ENCODE assay signal across 16 mouse cellular contexts in the genomic region with DNA sequence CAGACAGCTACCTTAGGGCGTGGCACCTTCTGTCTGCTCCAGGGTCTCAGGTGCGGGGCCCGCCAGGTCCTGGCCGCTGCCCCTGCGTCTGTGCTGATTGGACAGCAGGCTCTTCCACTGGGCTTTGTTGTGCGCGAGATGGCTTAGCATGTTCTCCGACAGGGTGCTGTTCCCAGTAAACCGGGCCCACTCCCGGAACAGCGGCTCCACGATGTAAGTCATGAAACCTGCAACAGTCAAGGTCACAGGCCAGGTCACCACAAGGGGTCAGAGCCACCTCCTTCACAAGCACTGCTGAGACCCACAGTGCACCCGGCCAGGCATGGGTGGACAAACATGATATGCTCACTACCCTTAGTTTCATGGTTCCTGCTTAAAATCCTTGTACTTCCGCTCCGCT. TPM values are rescaled to one million over a fixed set of nuclear protein-coding genes. Genes with fewer than 3 reads are reported as not detected.
A peak's percentile ranks its signal among the peaks of the same experiment; 100 is the strongest.
DNase-seq lines count a peak whose midpoint lies in the region; ATAC-seq and TF ChIP-seq lines count a peak whose summit lies in the region.
"Had no signal": no experiment of that assay in that cellular context is flagged by ENCODE, and none has a peak within 500 bp of the region (broad histone marks: within the 10 kb centered on the region; RNA-seq: fewer than 3 reads in every experiment).

No protein-coding gene starts in this region.

- ATAC-seq in hindbrain, embryonic 15.5 days (ENCODE audit: low FRiP score, low read depth): no peak
- ATAC-seq in hindbrain, embryonic 13.5 days (ENCODE audit: low FRiP score): no peak
- ATAC-seq in neural tube, embryonic 12.5 days (ENCODE audit: low FRiP score, low read depth): no peak
- ATAC-seq: CD4-positive, CD25-positive, alpha-beta regulatory T cell, adult 4 months had no signal

- H3K4me1 ChIP-seq in hindbrain, embryonic 15.5 days (replicated peaks): no peaks in the 10 kb centered on the region
- no peaks in the 10 kb centered on the region for H3K4me1 ChIP-seq in hindbrain, embryonic 13.5 days (replicated peaks)
- H3K4me1 ChIP-seq in ES-E14 (ENCODE audit: control insufficient read depth in 2 of 2, insufficient read depth in 2 of 2, low read length in 2 of 2, poor library complexity in 1 of 2): peaks cover 0 to 6% of the 10 kb centered on the region in 2 experiments; a peak in 1 of 4 replicates
- no peaks in the 10 kb centered on the region for H3K4me1 ChIP-seq in neural tube, embryonic 12.5 days
- H3K4me1 ChIP-seq: embryonic facial prominence, embryonic 15.5 days; liver, embryonic 15.5 days had no signal

- WGBS in hindbrain, embryonic 15.5 days: 77% methylated on average over 15 of the region's 15 CpGs
- WGBS in hindbrain, embryonic 13.5 days: 79% methylated on average over 15 of the region's 15 CpGs
- 72% methylated on average over 15 of the region's 15 CpGs for WGBS in neural tube, embryonic 12.5 days

- H3K4me2 ChIP-seq in hindbrain, embryonic 15.5 days: 0 out of 2 replicates have a peak overlapping the region, but pooled peaks have one; percentile 5
- H3K4me2 ChIP-seq in hindbrain, embryonic 13.5 days: no peak overlapping the region
- H3K4me2 ChIP-seq in neural tube, embryonic 12.5 days (replicated peaks): peak overlapping the region; percentile 36
- H3K4me2 ChIP-seq: embryonic facial prominence, embryonic 15.5 days; liver, embryonic 15.5 days had no signal

- no peaks in the 10 kb centered on the region for H3K27me3 ChIP-seq in hindbrain, embryonic 15.5 days
- H3K27me3 ChIP-seq in hindbrain, embryonic 13.5 days: no peaks in the 10 kb centered on the region
- no peaks in the 10 kb centered on the region for H3K27me3 ChIP-seq in neural tube, embryonic 12.5 days (replicated peaks)
- H3K27me3 ChIP-seq: embryonic facial prominence, embryonic 15.5 days; liver, embryonic 15.5 days had no signal

- DNase-seq in 3134 (ENCODE audit: extremely low read depth, insufficient read length, low spot score) (peak; percentile 5), ES-E14 (ENCODE audit: low read depth, low spot score) (no peak)
- no peak for DNase-seq in adrenal gland, postnatal 36 days
- DNase-seq in thymus, postnatal 10 days (ENCODE audit: low spot score in 2 of 2): no peak
- DNase-seq: adrenal gland, postnatal 25 days; heart, adult 18-20 months; heart, postnatal 14 days; kidney, adult 9 months; spleen, adult 18-20 months; thymus, postnatal 14 days had no signal

- H3K36me3 ChIP-seq in hindbrain, embryonic 15.5 days: no peaks in the 10 kb centered on the region
- no peaks in the 10 kb centered on the region for H3K36me3 ChIP-seq in hindbrain, embryonic 13.5 days
- H3K36me3 ChIP-seq in ES-E14 (ENCODE audit: control insufficient read depth, insufficient read depth, low read length, poor library complexity, severe bottlenecking): no peaks in the 10 kb centered on the region
- H3K36me3 ChIP-seq in neural tube, embryonic 12.5 days: no peaks in the 10 kb centered on the region
- H3K36me3 ChIP-seq: embryonic facial prominence, embryonic 15.5 days; liver, embryonic 15.5 days had no signal

- no peak overlapping the region for H3K9ac ChIP-seq in hindbrain, embryonic 15.5 days
- no peak overlapping the region for H3K9ac ChIP-seq in hindbrain, embryonic 13.5 days
- no peak overlapping the region for H3K9ac ChIP-seq in ES-E14 (ENCODE audit: insufficient read depth, low read depth, low read length, poor library complexity, severe bottlenecking)
- H3K9ac ChIP-seq in neural tube, embryonic 12.5 days: no peak overlapping the region
- H3K9ac ChIP-seq: embryonic facial prominence, embryonic 15.5 days; liver, embryonic 15.5 days had no signal

- H3K9me3 ChIP-seq in hindbrain, embryonic 15.5 days: no peaks in the 10 kb centered on the region
- H3K9me3 ChIP-seq in hindbrain, embryonic 13.5 days: no peaks in the 10 kb centered on the region
- H3K9me3 ChIP-seq in ES-E14 (ENCODE audit: control insufficient read depth, insufficient read depth, low read depth, low read length): no peaks in the 10 kb centered on the region
- no peaks in the 10 kb centered on the region for H3K9me3 ChIP-seq in neural tube, embryonic 12.5 days
- H3K9me3 ChIP-seq: embryonic facial prominence, embryonic 15.5 days; liver, embryonic 15.5 days had no signal

- in situ Hi-C loops in ES-E14 (cut with MboI; ENCODE audit: low sequenced_read_pairs in 2 of 2, unreplicated experiment in 2 of 2): no loop called here

- no peak overlapping the region for H3K4me3 ChIP-seq in hindbrain, embryonic 15.5 days
- H3K4me3 ChIP-seq in hindbrain, embryonic 13.5 days: no peak overlapping the region
- H3K4me3 ChIP-seq in ES-E14 (ENCODE audit: insufficient read depth in 1 of 2, low read depth in 1 of 2, low read length in 2 of 2, poor library complexity in 1 of 2, severe bottlenecking in 1 of 2): peak overlapping the region; percentile 63 to 78
- H3K4me3 ChIP-seq in neural tube, embryonic 12.5 days: no peak overlapping the region
- H3K4me3 ChIP-seq: embryonic facial prominence, embryonic 15.5 days; liver, embryonic 15.5 days had no signal

- no peak overlapping the region for H3K27ac ChIP-seq in hindbrain, embryonic 15.5 days (replicated peaks)
- no peak overlapping the region for H3K27ac ChIP-seq in hindbrain, embryonic 13.5 days
- H3K27ac ChIP-seq in ES-E14 (ENCODE audit: insufficient read depth, low read depth, low read length, poor library complexity, severe bottlenecking): no peak overlapping the region
- H3K27ac ChIP-seq in neural tube, embryonic 12.5 days: no peak overlapping the region
- H3K27ac ChIP-seq: embryonic facial prominence, embryonic 15.5 days; liver, embryonic 15.5 days had no signal

TF ChIP-seq in ES-E14, 5 proteins besides CTCF, POLR2A, EP300 and RAD21:
- no peak for TF ChIP-seq CHD2 (IDR thresholded peaks at IDR 0.05; ENCODE audit: low read depth, low read length)
- TF ChIP-seq MAFK (IDR thresholded peaks at IDR 0.05; ENCODE audit: insufficient read depth, low read depth, low read length): no peak
- TF ChIP-seq ZNF384 (IDR thresholded peaks at IDR 0.05; ENCODE audit: low read depth, low read length): no peak

RNA-seq across cellular contexts. Expression of gene Mtfr2, which starts 52.8 kb away (rescaled TPM):
- 0.52 and 0.83 TPM in 2 replicates for polyA plus RNA-seq in hindbrain, embryonic 15.5 days (2015; fragmentation: Nextera tagmentation; extraction: Ambion mirVana)
- polyA plus RNA-seq in hindbrain, embryonic 13.5 days (2015; fragmentation: Nextera tagmentation; extraction: Ambion mirVana): 0.36 and 1.4 TPM in 2 replicates
- 18.3 and 19.6 TPM in 2 replicates for total RNA-seq in ES-E14 (2012; rRNA removed)
- polyA plus RNA-seq in neural tube, embryonic 12.5 days (2016; fragmentation: Nextera tagmentation; extraction: Ambion mirVana): 1.1 and 1.2 TPM in 2 replicates
- 1 to 10 TPM in 1 of 2 experiments, under 1 TPM in 1; 0.66 to 1.4 TPM for total RNA-seq in adrenal gland, postnatal 36 days (2021)

Comparison
In these comparisons a context has a peak if more than half of its experiments do, and no peak if none do; other contexts are left out.
1. H3K4me3 ChIP-seq: peak in ES-E14 (2 of 2); none in hindbrain, embryonic 15.5 days (single experiment), hindbrain, embryonic 13.5 days (single experiment) and neural tube, embryonic 12.5 days (single experiment).